Mouse (Mus musculus) forebrain, embryonic 15.5 days (tissue): ENCODE results near the gene Anxa1. TPM values are rescaled to one million over a fixed set of nuclear protein-coding genes. Genes with fewer than 3 reads are reported as not detected.

ENCODE experiments used
- ATAC-seq: fragments of 200-750 bp; cut with Nextera tagmentation; replicated peaks from 2 replicates; pipeline ENCODE4 v1.8.0; 2017; ENCODE audit warnings: mild to moderate bottlenecking, moderate TSS enrichment, moderate library complexity
- H3K27ac ChIP-seq: fragments of 300-500 bp; sonication (generic); replicated peaks from 2 replicates; pipeline ENCODE4 v1.5.1; 2015; ENCODE audit warnings: mild to moderate bottlenecking, inconsistent platforms
- H3K27me3 ChIP-seq: fragments of 300-500 bp; sonication (generic); 2 replicates; pipeline ENCODE4 v1.6.1; 2015; ENCODE audit warnings: inconsistent platforms
- H3K36me3 ChIP-seq: fragments of 300-500 bp; sonication (generic); 2 replicates; pipeline ENCODE4 v1.6.1; 2015; ENCODE audit warnings: mild to moderate bottlenecking, inconsistent platforms
- H3K4me1 ChIP-seq: fragments of 300-500 bp; sonication (generic); 2 replicates; pipeline ENCODE4 v1.6.1; 2015; ENCODE audit warnings: inconsistent platforms
- H3K4me2 ChIP-seq: fragments of 300-500 bp; sonication (generic); replicated peaks from 2 replicates; pipeline ENCODE4 v1.6.1; 2015; ENCODE audit warnings: mild to moderate bottlenecking, inconsistent platforms
- H3K4me3 ChIP-seq: fragments of 300-500 bp; sonication (generic); 2 replicates; pipeline ENCODE4 v1.5.1; 2015; ENCODE audit warnings: mild to moderate bottlenecking, inconsistent platforms
- H3K9ac ChIP-seq: fragments of 300-500 bp; sonication (generic); replicated peaks from 2 replicates; pipeline ENCODE4 v1.6.1; 2015; ENCODE audit warnings: mild to moderate bottlenecking, inconsistent platforms
- H3K9me3 ChIP-seq: fragments of 300-500 bp; sonication (generic); 2 replicates; pipeline ENCODE4 v1.6.1; 2016; ENCODE audit warnings: inconsistent platforms
- WGBS: fragments of 180-500 bp; shearing (Covaris S2); methylation state at CpG from one replicate; pipeline ENCODE4 v1.1.7; 2015; ENCODE audit warnings: mixed read lengths; 5-methylcytosine and 5-hydroxymethylcytosine counted together
- polyA plus RNA-seq: library from polyadenylated mRNA; unstranded; fragments of >200 nt; fragmentation: Nextera tagmentation; extraction: Ambion mirVana; gene quantifications from 2 replicates; pipeline ENCODE4 v1.2.1, GENCODE M21; 2015

Anxa1 gene
- polyA plus RNA-seq, 1 experiment from 2014 or later, result 4.1 TPM

DNA sequence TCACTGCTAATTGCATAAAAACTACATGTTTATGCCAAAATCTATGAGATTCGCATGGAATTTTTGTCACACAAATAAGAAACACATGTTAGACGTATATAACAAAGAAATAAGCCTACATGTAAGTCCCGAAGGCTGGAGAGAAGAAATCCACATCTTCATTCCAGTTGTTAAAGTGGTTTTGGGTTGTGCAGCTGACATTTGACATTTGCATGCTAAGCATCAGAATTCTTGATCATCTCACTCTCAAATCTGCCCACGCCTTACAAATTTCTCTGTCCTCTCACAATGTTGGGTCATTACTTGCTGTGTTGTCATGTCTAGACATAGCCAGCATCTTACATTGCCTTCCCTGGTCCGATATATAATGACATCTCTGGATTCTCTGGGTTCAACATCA is 24.2 kb downstream of the Anxa1 start:
- Histone ChIP-seq H3K27me3 (no peaks in the 10 kb centered on the region), H3K9ac (no peak overlapping the region), H3K4me1 (no peaks in the 10 kb centered on the region), H3K9me3 (no peaks in the 10 kb centered on the region), H3K36me3 (no peaks in the 10 kb centered on the region), H3K27ac (no peak overlapping the region), H3K4me2 (no peak overlapping the region), H3K4me3 (no peak overlapping the region)
- no peak for ATAC-seq
- 89% methylated on average over 5 of the region's 5 CpGs for WGBS

- no peak overlapping the region for H3K4me3 ChIP-seq
- no peak for ATAC-seq
- H3K4me2 ChIP-seq, result no peak overlapping the region
- H3K36me3 ChIP-seq, result no peaks in the 10 kb centered on the region
- H3K9me3 ChIP-seq, result no peaks in the 10 kb centered on the region
- no peaks in the 10 kb centered on the region for H3K4me1 ChIP-seq
- H3K9ac ChIP-seq, result no peak overlapping the region
- no peak overlapping the region for H3K27ac ChIP-seq
- 84% methylated on average over 2 of the region's 2 CpGs for WGBS
- H3K27me3 ChIP-seq, result no peaks in the 10 kb centered on the region
Observed at GRCm38 (mm10) chr19:20366010-20366409, 24.7 kb downstream of the Anxa1 start.

GRCm38 (mm10) chr19:20365364-20365763 is 25.4 kb downstream of the Anxa1 start:
- no peaks in the 10 kb centered on the region for H3K27me3 ChIP-seq
- no peak overlapping the region for H3K27ac ChIP-seq
- H3K9ac ChIP-seq, result no peak overlapping the region
- no peaks in the 10 kb centered on the region for H3K4me1 ChIP-seq
- H3K4me3 ChIP-seq, result no peak overlapping the region
- H3K4me2 ChIP-seq, result no peak overlapping the region
- WGBS, result 87% methylated on average over 2 of the region's 2 CpGs
- no peaks in the 10 kb centered on the region for H3K36me3 ChIP-seq
- no peak for ATAC-seq
- H3K9me3 ChIP-seq, result no peaks in the 10 kb centered on the region

DNA sequence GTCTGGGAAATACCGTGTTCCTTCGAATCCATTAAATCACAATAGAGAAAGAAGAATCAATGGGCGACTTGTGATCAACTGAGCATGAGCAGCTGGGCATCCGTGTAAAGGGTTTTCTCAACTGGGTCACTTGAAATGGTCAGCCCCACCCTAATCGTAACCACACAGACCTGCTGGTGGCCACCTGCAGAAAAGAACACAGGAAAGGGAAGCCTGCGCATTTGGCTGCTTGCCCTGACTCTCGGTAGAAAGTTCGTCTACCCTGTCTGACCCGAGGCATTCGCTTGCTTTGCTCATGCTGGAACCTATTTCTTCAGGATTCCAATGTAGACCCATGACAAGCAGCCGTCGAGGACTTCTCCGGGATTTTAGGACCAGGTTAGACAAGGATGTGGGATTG is 25.8 kb downstream of the Anxa1 start:
- Histone ChIP-seq H3K4me2 (no peak overlapping the region), H3K36me3 (no peaks in the 10 kb centered on the region), H3K9ac (no peak overlapping the region), H3K4me3 (no peak overlapping the region), H3K27me3 (no peaks in the 10 kb centered on the region), H3K4me1 (no peaks in the 10 kb centered on the region), H3K27ac (no peak overlapping the region), H3K9me3 (no peaks in the 10 kb centered on the region)
- no peak for ATAC-seq
- WGBS, result 94% methylated on average over 13 of the region's 13 CpGs

GRCm38 (mm10) chr19:20363221-20363620 is 27.5 kb downstream of the Anxa1 start:
- WGBS, result 78% methylated on average over 10 of the region's 10 CpGs

GRCm38 (mm10) chr19:20361917-20362577 is 28.7 kb downstream of the Anxa1 start:
- Histone ChIP-seq H3K27ac (no peak overlapping the region), H3K4me1 (no peaks in the 10 kb centered on the region), H3K9ac (no peak overlapping the region), H3K4me3 (no peak overlapping the region), H3K27me3 (no peaks in the 10 kb centered on the region), H3K36me3 (no peaks in the 10 kb centered on the region), H3K9me3 (no peaks in the 10 kb centered on the region), H3K4me2 (no peak overlapping the region)
- WGBS, result 49% methylated on average over 2 of the region's 2 CpGs
- peak; percentile 90 for ATAC-seq

More at GRCm38 (mm10) chr19:20363221-20363620, 27.5 kb downstream of the Anxa1 start:
- Histone ChIP-seq H3K36me3 (no peaks in the 10 kb centered on the region), H3K27me3 (no peaks in the 10 kb centered on the region), H3K4me1 (no peaks in the 10 kb centered on the region), H3K9me3 (no peaks in the 10 kb centered on the region), H3K4me3 (no peak overlapping the region), H3K4me2 (no peak overlapping the region), H3K27ac (no peak overlapping the region), H3K9ac (no peak overlapping the region)
- ATAC-seq, result no peak

GRCm38 (mm10) chr19:20358679-20359078 is 32.1 kb downstream of the Anxa1 start:
- Histone ChIP-seq H3K4me2 (no peak overlapping the region), H3K4me3 (no peak overlapping the region), H3K36me3 (no peaks in the 10 kb centered on the region), H3K9me3 (no peaks in the 10 kb centered on the region), H3K9ac (no peak overlapping the region), H3K27ac (no peak overlapping the region), H3K4me1 (no peaks in the 10 kb centered on the region), H3K27me3 (no peaks in the 10 kb centered on the region)
- 87% methylated on average over 5 of the region's 5 CpGs for WGBS
- ATAC-seq, result no peak

DNA sequence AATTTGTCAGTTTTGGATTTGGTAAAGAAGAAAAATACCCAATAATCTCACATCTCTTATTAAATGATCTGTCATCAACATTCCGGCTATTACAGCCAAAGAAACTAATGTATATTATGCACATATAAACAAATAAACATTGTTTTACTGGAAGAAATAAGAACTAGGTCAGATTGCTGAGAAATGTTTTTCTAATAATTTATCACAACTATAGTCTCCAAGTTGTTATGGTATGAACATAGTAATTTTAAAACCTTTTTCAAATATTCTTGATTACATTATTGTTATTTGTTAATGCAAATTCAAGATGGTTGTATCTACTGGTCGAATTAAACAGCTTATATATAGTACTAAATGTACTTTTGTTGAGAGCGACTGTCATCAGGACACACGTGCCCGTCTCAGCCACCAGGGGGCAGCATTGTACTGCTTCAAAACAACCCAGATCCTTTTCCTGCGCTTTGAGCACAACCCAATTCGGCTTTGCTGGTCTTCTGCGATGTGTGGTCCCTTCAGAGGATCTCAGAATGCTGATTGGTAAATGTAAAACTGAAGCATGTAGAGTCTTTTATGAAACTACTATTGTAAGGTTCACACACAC is 45.3 kb downstream of the Anxa1 start:
- Histone ChIP-seq H3K4me3 (no peak overlapping the region), H3K9me3 (no peaks in the 10 kb centered on the region), H3K36me3 (no peaks in the 10 kb centered on the region), H3K27me3 (no peaks in the 10 kb centered on the region), H3K9ac (no peak overlapping the region), H3K4me2 (no peak overlapping the region), H3K4me1 (peaks cover 7% of the 10 kb centered on the region), H3K27ac (no peak overlapping the region)
- 11% methylated on average over 8 of the region's 8 CpGs for WGBS
- peak; percentile 84 for ATAC-seq

- H3K27ac ChIP-seq, result peak overlapping the region; percentile 32; the same call in 1 of the 2 replicates
- ATAC-seq, result peak; percentile 90
- peak overlapping the region; percentile 10; the same call in 1 of the 2 replicates for H3K4me2 ChIP-seq
- H3K9ac ChIP-seq, result no peak overlapping the region
- H3K36me3 ChIP-seq, result no peaks in the 10 kb centered on the region
- H3K9me3 ChIP-seq, result no peaks in the 10 kb centered on the region
- no peaks in the 10 kb centered on the region for H3K27me3 ChIP-seq
- H3K4me1 ChIP-seq, result peaks cover 7% of the 10 kb centered on the region
- WGBS, result 34% methylated on average over 11 of the region's 11 CpGs
- H3K4me3 ChIP-seq, result no peak overlapping the region
Observed at GRCm38 (mm10) chr19:20344511-20345316, 46.0 kb downstream of the Anxa1 start.

GRCm38 (mm10) chr19:20344052-20344451 is 46.7 kb downstream of the Anxa1 start:
- H3K27me3 ChIP-seq, result no peaks in the 10 kb centered on the region
- H3K36me3 ChIP-seq, result no peaks in the 10 kb centered on the region
- ATAC-seq, result no peak
- no peaks in the 10 kb centered on the region for H3K9me3 ChIP-seq
- WGBS, result 67% methylated on average over 10 of the region's 10 CpGs
- no peak overlapping the region for H3K9ac ChIP-seq
- no peak overlapping the region for H3K4me2 ChIP-seq
- H3K27ac ChIP-seq, result peak overlapping the region; percentile 32; the same call in 1 of the 2 replicates
- H3K4me3 ChIP-seq, result no peak overlapping the region
- peaks cover 7% of the 10 kb centered on the region for H3K4me1 ChIP-seq
